Mouse (Mus musculus) erythroblast, embryonic 14.5 days (primary cell): Measurements from ENCODE around the gene Obscn. TPM values are rescaled to one million over a fixed set of nuclear protein-coding genes. Genes with fewer than 3 reads are reported as not detected.

Experiments
- H3K27me3 ChIP-seq: 2 replicates; pipeline ENCODE4 v1.6.1; 2012; ENCODE audit warnings: inconsistent platforms; ENCODE audit not compliant: control insufficient read depth
- H3K36me3 ChIP-seq: 2 replicates; pipeline ENCODE4 v1.6.1; 2012; ENCODE audit warnings: mild to moderate bottlenecking, inconsistent platforms; ENCODE audit not compliant: control insufficient read depth
- H3K4me1 ChIP-seq: 2 replicates; pipeline ENCODE4 v1.6.1; 2012; ENCODE audit warnings: inconsistent platforms; ENCODE audit not compliant: control insufficient read depth
- H3K4me3 ChIP-seq: replicated peaks from 2 replicates; pipeline ENCODE3; 2012; ENCODE audit warnings: moderate library complexity, mild to moderate bottlenecking, inconsistent platforms
- H3K9me3 ChIP-seq: 2 replicates; pipeline ENCODE4 v1.6.1; 2012; ENCODE audit warnings: low read length, inconsistent platforms, mixed read lengths; ENCODE audit not compliant: control insufficient read depth
- GATA1 ChIP-seq: IDR thresholded peaks from 2 replicates; pipeline ENCODE4 v1.6.1; 2012; ENCODE audit warnings: low read length, inconsistent platforms, mixed read lengths
- TAL1 ChIP-seq: IDR thresholded peaks from 3 replicates; pipeline ENCODE4 v1.6.1; 2012; ENCODE audit warnings: low read length, inconsistent platforms, mixed read lengths
- polyA plus RNA-seq: library from polyadenylated mRNA; stranded (reverse); fragments of >175 nt; gene quantifications from 2 replicates; pipeline ENCODE4 v1.2.3, GENCODE M21; 2012

Obscn gene
- polyA plus RNA-seq, 1 experiment, result 0.01 TPM

DNA sequence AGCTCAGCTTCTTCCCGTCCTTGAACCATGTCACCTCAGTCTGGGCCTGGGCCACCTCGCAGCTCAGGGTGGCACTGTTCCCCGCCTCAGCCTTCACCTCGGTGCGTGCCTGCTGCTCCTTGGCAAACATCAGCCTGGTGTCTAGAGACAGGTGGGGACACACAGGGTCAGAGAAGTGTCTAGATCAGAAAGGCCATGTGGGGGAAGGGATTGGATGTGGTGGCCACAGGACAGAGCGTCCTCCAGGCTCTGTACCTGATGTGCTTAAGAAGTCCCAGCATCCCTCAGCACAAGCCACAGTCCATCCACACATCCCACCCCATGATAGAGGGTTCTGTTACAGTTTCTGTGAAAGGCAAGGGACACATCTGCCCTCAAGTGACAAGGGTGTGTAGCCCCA lies 51.0 kb downstream of the Obscn start:
- no peaks in the 10 kb centered on the region for H3K27me3 ChIP-seq
- no peak for TF ChIP-seq GATA1
- no peak for TF ChIP-seq TAL1
- no peaks in the 10 kb centered on the region for H3K9me3 ChIP-seq
- H3K36me3 ChIP-seq, result no peaks in the 10 kb centered on the region
- no peak overlapping the region for H3K4me3 ChIP-seq
- peaks cover 2% of the 10 kb centered on the region; the same call in 1 of the 2 replicates for H3K4me1 ChIP-seq

DNA sequence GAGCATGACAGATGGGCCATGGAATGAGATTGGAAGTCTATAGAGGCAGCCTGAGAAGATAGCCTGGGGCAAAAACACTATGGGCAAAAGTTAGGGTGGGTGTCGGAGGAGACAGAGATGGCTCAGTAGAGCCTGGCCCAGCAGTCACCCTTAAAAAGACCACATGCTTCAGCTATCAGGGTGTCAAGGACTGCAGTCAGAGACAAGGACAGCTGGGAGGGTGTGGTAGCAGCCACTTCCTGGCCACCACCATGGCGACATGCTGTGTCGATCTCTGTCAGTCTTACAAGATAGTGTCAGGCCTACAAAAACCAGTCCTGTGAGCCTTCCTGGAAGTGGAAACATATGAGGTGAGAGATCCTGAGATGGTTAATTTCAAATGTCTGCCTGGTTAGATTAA lies 53.1 kb downstream of the Obscn start:
- Histone ChIP-seq H3K9me3 (no peaks in the 10 kb centered on the region), H3K4me3 (no peak overlapping the region), H3K36me3 (no peaks in the 10 kb centered on the region), H3K27me3 (no peaks in the 10 kb centered on the region), H3K4me1 (peaks cover 2% of the 10 kb centered on the region; the same call in 1 of the 2 replicates)
- TF ChIP-seq TAL1 (no peak), GATA1 (no peak)

DNA sequence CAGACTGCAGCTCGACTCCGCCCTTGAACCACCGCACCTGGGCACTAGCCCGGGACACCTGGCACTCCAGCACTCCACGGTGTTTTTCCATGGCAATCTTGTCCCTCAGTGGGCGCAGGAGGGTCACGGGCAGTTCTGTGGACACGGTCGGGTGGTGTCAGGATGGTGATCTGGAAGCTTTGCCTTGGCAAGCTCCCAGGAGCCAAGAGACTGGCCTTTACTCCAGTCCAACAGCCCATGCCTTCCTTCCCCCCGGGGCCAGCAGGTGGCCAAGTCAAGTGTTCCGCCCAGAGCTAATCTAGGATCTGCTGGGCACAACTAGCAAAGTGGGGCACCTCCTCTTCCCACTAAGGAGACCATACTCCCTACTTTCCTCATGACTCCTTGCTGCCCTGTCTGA lies 57.9 kb downstream of the Obscn start:
- TF ChIP-seq TAL1 (no peak), GATA1 (no peak)
- H3K36me3 ChIP-seq, result no peaks in the 10 kb centered on the region
- peaks cover 2% of the 10 kb centered on the region; the same call in 1 of the 2 replicates for H3K4me1 ChIP-seq
- no peaks in the 10 kb centered on the region for H3K27me3 ChIP-seq
- no peaks in the 10 kb centered on the region for H3K9me3 ChIP-seq
- H3K4me3 ChIP-seq, result no peak overlapping the region

DNA sequence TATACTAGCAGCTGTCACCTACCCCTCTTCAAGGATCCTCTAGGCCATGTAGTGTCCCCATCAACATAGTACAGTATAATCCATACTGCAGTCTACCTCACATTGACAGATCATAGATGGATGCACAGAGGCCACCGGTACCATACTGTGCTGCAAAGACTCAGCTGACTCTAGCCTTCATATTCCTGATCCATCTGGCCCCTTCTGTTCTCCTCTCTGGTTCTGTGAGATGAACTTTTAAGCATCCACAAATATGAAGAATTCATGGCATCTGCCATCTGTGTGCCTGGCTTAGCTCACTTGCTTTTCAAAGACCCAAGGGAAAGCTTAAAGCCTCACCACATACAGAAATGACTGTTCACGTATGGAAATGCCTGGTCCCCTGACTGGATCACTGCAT lies 65.9 kb downstream of the Obscn start:
- Histone ChIP-seq H3K27me3 (no peaks in the 10 kb centered on the region), H3K36me3 (no peaks in the 10 kb centered on the region), H3K4me3 (no peak overlapping the region), H3K4me1 (no peaks in the 10 kb centered on the region), H3K9me3 (no peaks in the 10 kb centered on the region)
- TF ChIP-seq GATA1, result no peak
- no peak for TF ChIP-seq TAL1

DNA sequence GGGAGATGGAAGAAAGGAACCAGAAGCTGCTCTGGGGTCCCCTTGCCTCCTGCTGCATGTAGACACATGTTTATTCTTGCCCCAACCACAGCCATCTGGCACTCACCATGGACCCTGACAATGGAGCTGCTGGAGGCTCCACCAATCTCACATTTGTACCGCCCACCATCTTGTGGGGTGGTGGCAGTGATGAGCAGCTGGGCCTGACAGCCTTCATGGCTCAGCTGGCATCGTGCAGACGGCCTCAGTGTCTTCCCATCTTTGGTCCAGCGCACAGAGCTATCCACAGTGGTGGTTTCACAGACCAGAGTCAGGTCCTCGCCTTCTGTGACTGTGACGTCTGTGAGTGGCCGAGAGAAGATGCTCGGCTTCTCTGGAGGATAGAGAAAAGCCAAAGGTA lies 67.3 kb downstream of the Obscn start:
- no peaks in the 10 kb centered on the region for H3K27me3 ChIP-seq
- H3K4me3 ChIP-seq, result no peak overlapping the region
- no peaks in the 10 kb centered on the region for H3K9me3 ChIP-seq
- no peaks in the 10 kb centered on the region for H3K4me1 ChIP-seq
- TF ChIP-seq GATA1 (no peak), TAL1 (no peak)
- no peaks in the 10 kb centered on the region for H3K36me3 ChIP-seq

DNA sequence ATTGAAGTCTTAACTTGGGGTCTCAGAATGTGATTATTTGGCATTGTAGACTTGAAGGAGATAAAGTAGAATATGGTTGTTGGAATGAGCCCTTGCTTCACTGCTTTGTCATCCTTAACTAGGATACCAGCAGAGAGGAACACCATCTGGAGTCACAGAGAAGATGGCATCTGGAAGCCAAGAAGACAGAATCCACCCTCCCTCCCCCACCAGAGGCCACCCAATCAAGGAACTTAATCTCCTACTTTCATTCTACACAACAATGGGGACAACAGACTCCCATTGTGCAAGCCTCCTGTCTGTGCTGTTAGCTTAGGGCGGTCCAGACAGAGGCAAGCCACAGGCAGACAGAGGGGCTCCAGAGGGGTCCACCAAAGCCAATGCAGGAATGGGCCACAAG lies 67.8 kb downstream of the Obscn start:
- Histone ChIP-seq H3K27me3 (no peaks in the 10 kb centered on the region), H3K36me3 (no peaks in the 10 kb centered on the region), H3K4me1 (no peaks in the 10 kb centered on the region), H3K9me3 (no peaks in the 10 kb centered on the region), H3K4me3 (no peak overlapping the region)
- no peak for TF ChIP-seq GATA1
- TF ChIP-seq TAL1, result no peak

DNA sequence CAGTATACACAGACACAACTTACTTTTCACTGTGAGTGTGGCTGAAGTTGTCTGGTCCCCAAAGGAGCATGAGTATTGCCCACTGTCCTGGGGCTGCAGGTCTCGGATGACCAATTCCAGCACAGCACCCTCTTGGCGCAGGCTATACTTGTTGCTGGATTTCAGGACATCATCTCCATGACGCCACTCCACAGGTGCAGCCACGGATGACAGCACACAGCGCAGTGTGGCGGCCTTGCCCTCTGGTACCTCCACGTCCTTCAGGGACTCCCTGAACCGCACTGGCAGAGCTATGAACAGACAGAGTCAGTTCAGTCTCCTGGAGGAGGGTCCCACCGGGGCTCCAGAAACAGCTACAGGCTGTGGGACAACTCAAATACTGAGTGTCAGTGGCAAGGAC lies 68.3 kb downstream of the Obscn start:
- H3K9me3 ChIP-seq, result no peaks in the 10 kb centered on the region
- no peaks in the 10 kb centered on the region for H3K36me3 ChIP-seq
- no peaks in the 10 kb centered on the region for H3K4me1 ChIP-seq
- no peak for TF ChIP-seq GATA1
- TF ChIP-seq TAL1, result no peak
- no peaks in the 10 kb centered on the region for H3K27me3 ChIP-seq
- no peak overlapping the region for H3K4me3 ChIP-seq

DNA sequence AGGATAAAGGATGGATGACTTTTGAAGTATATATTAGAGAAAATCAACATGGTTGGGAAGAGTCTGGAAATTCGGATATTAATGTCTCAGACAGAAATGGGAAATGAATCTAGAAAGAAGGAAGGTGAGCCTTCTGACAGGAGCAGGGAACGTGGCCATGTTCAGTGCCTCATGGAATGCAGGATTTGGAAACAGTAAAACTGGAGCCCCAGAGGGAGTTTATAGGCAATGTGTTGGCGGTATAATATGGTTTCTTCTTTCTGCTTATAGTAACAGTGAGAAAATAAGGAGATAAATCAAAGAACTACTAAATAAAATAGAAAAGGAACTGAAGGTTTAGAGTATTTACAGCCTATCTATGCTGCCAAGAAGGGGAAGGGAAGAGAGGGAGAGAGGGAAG lies 78.2 kb downstream of the Obscn start:
- TF ChIP-seq GATA1, result no peak
- no peak for TF ChIP-seq TAL1
- Histone ChIP-seq H3K4me3 (no peak overlapping the region), H3K36me3 (no peaks in the 10 kb centered on the region), H3K4me1 (no peaks in the 10 kb centered on the region), H3K9me3 (no peaks in the 10 kb centered on the region), H3K27me3 (no peaks in the 10 kb centered on the region)

DNA sequence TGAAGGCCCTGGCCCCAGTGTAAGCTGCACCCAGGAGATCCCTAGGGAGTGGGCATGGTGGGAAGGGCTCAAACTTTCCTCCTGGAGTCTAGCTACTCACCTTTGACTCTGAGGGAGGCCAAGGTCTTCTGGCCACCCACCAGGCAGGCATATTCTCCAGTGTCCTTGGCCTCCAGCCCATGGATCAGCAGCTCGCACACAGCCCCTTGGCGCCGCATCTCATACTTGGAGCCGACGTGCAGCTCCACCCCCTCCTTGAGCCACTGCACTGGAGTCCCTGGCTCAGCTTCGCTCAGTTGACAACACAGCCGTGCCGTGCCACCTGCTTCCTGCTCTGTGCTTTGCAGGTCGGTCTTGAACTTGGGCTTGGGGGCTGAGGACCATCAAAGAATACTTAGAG lies 85.2 kb downstream of the Obscn start:
- no peak overlapping the region for H3K4me3 ChIP-seq
- no peaks in the 10 kb centered on the region for H3K27me3 ChIP-seq
- no peaks in the 10 kb centered on the region for H3K36me3 ChIP-seq
- TF ChIP-seq GATA1, result no peak
- TF ChIP-seq TAL1, result no peak
- H3K4me1 ChIP-seq, result no peaks in the 10 kb centered on the region
- no peaks in the 10 kb centered on the region for H3K9me3 ChIP-seq

DNA sequence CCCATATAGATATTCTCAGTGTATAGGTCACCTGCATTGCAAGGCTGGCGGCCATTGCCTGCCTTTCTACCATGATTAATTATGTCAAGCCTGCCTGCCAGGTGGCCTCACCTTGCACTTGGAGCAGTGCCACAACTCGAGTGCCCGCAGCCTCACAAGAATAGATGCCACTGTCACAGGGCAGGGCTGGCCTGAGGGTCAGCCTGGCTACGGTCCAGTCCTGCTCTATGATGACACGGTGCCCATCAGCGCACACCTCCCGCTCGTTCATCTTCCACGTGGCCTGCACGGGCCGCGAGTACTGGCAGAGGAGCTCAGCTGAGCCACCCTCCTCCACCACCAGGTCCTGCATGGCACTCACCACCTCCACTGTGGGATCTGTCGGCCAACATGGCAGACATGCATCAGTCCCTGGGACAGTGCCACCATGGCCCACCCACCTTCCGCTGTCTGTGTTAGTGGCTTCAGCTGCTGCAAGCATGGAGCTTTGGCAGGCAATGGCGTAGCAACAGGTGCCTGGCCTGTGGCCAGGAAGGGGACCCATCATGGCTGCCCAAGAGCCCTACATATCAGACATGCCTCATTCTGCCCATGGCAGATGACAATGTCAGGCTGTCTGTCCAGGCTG lies 91.4 kb downstream of the Obscn start:
- Histone ChIP-seq H3K9me3 (no peaks in the 10 kb centered on the region), H3K36me3 (no peaks in the 10 kb centered on the region), H3K27me3 (no peaks in the 10 kb centered on the region), H3K4me3 (no peak overlapping the region), H3K4me1 (no peaks in the 10 kb centered on the region)
- TF ChIP-seq TAL1, result no peak
- no peak for TF ChIP-seq GATA1
